Mouse (Mus musculus) gastrocnemius, postnatal 10 days (tissue): ENCODE results near the gene Mink1. TPM values are rescaled to one million over a fixed set of nuclear protein-coding genes. Genes with fewer than 3 reads are reported as not detected.
A peak's percentile ranks its signal among the peaks of the same experiment; 100 is the strongest.
"Not testable (repeated sequence)": the region's sequence is repeated elsewhere in the genome, so short reads cannot be mapped to it uniquely, and the experiment has no call there.

Experiments used
- DNase-seq: peaks from one replicate; pipeline ENCODE4 v3.0.0; 2021; ENCODE audit warnings: mixed read lengths
- total RNA-seq, 2 experiments: library from RNA; stranded (reverse); gene quantifications; 2 replicates each; pipeline ENCODE4 v1.2.3; 2021

Mink1 gene
- total RNA-seq, 2 experiments from 2014 or later, result 28.6 to 37.0 TPM

DNA sequence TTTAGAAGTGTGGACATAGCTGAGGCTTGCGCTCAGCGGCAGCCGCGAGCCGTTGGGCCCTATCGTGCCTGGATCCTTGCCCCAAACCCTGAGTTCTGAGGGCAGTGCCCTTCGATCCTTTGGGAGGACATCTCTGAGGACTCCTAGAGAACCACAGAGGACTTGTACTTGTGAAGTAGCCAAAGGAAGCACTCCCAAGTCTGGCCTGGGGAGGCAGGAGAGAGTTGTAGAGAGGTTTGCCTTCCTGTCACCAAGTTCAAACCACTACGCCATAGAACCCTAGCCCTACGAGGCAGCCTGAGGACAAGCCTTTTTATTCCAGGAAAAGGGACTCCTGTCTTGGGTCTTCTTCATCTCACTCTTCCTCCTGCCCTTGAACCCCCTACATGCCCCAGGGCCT, 5.1 kb upstream of the Mink1 start:
- DNase-seq, result no peak

DNA sequence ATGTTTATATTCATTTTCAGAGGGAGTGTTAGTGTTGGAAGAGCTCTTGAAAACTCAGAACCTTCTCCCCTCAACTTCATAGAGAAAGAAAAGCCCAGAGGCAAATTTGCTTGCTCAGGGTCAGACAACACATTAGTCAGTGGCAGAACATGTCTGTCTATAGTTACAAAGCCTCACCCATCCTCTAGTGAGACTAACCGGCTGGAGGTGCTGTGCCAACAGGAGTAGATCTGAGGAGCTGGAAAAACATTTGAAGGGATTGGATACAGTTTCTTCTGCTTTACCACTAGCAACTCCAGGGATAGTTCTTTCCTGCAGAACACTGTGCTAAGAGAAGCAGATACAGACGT, 769 bp upstream of the Mink1 start:
- DNase-seq, result no peak

DNA sequence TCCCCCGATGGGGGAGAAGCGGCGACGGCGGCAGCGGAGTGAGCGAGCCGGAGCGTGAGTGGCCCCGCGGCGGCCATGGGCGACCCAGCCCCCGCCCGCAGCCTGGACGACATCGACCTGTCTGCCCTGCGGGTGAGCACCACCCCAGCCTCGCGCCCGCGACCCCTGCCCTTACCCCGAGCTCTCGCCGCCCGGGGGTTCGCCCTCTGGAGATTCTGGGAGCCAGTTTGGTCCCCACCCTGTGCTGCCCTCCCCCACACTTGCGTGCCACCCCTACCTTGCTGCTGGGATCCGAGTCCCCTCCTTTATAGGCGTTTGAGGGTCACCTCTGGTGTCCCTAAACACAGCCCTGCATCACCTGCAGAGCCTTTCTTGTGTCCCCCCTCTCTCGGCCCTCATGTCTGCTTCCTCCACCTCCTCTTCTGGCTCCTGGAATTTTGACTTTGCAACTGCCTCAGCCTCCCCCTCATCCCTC, 351 bp downstream of the Mink1 start:
- no peak for DNase-seq

DNA sequence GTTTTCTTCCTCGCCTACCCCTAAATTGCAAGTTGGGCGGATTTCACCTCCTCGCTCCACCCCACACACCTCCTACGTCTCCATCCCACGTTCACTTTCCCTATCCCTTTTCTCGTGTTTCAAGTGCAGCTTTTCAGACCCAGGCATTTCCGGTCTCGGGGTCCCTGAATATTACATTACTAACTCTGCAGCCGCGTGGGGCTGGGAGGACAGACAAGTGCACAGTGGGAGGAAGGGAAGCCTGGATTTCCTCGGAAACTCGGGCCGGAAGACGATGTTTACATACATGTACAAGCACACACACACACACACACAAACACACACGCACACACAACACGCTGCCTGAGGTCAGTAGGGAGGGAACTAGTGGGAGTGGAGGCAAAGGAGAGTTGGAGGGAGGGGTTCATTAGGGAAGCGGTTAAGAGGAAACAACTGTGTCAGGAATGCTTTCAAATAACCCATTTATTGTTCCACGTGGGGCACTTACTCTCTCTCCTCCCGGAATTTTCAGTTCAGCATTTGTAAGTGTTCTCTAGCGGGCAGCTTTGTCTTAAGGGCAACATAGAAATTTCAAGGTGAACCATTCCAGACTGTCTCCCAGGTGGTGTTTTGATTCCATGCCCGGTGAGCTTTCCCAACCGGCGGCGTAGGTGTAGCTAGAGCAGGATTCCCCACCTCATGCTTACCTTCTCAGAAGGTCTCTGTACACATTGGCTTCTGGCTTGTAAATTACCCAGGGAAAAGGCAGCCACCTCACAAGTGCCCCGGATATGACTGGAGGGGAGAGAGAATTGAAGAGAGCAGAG, 992 bp downstream of the Mink1 start:
- DNase-seq, result peak; percentile 22

DNA sequence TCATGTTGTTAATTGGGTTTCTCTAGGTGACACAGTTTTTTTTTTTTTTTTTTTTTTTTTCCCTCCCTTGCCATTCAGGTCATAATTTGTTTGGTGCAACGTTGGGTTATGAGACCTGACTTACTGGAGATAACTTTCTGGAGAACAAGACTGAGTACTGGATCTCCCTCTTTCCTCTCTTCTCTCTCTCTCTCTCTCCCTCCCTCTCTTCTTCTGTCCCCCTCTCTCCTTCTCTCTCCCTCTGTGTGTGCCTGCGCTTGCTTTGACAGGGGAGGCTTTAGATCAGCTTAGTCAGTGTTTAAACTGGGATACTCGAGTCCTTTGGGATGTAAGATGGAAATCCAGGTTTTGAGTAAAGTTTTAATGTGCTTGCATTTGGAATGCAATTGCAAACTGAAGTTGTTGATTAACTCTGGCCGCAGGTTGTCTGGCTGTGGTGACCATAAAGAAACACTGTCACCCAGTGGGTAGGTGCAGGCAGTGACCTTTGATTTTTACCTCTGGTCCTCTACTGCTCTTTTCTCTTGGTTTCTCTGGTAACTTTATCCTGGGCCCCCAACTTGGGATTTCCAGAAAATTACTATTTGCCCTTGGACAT, 1.7 kb downstream of the Mink1 start:
- no peak for DNase-seq

DNA sequence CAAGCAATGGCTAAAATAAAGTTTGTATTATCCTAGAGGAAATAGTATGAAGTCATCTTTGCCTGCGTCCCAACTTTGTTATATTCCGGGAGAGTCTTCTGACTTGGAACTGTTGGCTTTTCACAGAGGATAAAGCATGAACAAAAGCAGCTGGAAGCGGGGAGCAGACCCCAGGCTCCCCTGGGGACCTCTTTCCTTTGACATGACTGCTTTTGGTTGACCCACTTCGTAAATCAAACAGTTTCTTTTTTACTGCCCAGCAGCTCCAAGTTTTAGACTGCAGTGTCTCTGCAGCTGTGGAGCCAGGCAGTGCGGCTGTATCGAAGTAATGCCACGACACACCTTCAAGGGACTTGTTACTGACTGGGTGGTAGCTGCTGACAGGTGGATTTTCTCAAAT, 3.9 kb downstream of the Mink1 start:
- DNase-seq, result no peak

DNA sequence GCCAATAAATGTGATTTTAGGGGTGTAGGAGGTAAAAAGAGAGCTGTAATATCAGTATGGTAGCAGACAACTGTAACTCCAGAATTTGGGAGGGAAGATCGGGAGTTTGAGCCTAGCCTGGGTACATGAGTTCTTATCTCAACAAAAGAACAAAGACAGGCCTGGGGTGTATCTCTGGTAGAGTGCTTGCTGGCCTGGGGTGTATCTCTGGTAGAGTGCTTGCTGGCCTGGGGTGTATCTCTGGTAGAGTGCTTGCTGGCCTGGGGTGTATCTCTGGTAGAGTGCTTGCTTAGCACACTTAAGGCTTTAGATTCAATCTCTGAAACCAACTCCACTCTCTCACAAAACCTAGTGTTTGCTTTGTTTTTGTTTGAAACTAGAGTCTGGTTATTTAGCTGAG, 7.9 kb downstream of the Mink1 start:
- DNase-seq, result not testable (repeated sequence)

DNA sequence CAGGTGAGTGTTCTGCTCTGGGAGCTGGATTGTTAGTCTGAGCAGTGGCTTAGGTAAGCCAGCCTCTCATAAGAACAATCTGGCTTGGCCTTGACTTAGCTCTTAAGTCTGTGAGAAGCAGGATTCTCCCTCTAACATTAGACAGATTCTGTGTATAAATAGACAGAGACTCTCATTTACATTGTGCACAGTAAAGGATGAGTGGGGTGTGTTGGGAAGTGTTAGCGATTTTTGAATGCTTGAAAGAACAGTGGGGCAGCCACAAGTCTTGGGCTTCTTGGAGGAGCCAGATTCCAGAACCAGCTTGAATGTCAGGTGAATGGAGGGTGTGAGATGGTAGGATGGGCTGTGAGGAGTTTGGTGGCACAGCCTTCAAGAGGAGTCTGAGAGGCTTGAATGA, 9.0 kb downstream of the Mink1 start:
- DNase-seq, result no peak

DNA sequence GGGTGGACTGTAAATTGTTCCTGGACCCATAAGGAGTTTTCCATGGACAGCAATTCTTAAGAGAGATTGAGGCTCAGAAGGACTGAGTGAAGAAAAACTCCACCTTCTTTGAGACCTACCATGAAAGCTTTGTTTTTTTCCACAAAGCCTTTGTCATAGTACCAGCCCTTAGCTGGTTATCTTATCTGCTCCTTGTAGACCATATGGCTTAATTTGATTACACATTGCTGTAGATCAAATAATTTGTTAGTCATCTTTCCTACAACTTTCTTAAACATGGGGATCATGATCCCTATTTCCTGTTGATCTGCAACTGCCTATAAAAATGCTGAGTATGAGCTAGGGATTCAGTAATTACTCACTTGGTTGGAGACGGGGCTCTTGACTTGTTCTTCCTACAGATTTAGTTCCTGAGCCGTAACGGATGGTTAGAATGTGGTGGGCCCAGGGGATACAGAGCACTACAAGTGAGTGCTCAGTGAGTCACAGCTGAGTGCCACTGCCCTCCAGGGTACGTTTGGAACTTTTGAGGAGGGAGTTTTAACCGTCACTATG, 9.7 kb downstream of the Mink1 start:
- DNase-seq, result no peak

DNA sequence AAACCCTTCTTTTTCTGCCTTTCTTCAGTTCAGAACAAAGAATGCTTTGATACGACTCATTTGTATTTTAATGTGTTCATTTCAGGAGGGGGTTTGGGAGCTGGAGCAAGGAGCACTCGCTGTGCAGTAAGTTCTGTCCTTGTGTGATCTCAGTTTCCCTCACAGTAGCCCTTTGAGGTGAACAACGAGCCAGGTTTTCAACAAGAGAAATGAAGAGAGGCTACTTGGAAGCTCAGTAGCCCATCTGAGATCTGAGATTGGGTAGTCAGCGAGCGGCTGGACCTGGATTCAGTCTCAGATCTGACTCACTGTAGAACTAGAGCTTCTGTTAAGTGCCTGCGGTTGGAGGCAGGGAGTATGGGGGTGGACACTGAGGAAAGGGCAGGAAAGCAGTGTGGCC, 11.2 kb downstream of the Mink1 start:
- DNase-seq, result no peak

DNA sequence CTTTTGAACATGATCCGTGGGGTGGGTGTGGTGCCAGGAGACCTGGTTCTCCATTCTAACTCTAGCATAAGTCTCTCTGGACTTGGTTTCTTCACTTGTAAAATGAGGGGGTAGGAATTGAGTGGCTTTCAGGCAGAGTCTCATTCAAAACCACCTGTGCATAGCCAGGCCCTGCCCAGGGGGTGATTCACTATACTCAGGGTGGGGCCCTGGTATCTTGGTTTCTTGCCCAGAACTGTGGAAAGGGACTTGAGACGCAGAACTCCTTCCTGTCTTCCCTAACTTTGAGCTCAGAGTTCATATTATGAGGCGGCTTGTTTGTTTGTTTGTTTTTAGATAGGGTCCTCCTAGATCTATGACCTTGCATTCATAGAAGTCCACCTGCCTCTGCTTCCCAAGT, 14.5 kb downstream of the Mink1 start:
- no peak for DNase-seq

DNA sequence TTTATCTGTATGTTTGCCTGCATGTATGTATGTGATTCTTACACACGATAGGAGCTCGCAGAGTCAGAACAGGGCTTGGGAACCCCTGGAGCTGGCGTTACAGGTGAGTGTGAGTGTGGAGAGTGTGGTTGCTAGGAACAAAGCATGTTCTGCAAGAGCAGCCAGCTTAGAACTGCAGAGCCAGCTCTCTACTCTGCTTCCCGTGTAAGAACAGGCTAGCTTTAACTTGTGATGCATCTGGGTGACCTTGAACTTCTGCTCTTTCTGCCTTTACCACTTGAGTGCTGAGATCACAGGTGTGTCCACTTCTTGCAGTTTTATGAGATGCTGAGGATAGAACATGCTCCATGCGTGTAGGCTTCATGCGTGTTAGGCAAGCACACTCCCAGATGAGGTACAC, 16.3 kb downstream of the Mink1 start:
- DNase-seq, result no peak

DNA sequence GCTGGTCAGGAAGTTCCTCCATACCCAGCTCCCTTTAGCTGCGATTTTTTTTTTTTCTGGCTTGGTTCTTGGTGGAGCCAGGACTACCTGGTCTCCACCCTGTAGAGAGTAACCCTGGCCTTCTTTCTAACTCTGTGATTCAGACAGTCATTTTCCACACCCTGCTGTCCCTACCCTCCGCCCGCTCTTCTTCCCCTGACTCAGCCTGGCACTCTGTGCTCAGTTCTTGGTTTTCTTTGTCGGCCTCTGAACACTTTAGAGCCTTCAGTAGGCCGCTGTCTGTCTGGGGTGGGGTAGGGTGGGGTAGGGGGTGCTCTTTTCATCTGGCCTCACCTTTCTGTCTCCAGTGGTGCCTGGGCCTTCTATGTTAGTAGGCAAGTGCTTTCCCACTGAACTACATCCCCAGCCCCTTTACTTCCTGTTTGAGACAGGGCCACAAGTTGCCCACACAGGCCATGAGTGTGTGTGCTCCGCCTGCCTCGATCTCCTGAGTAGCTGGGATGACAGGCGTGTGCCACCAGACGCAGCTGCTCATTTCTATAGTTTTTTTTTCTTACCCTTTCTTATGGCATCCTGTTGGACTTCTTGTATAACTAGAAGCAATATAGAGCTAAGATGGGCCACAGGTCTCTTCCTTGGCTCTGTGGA, 17.2 kb downstream of the Mink1 start:
- DNase-seq, result no peak

DNA sequence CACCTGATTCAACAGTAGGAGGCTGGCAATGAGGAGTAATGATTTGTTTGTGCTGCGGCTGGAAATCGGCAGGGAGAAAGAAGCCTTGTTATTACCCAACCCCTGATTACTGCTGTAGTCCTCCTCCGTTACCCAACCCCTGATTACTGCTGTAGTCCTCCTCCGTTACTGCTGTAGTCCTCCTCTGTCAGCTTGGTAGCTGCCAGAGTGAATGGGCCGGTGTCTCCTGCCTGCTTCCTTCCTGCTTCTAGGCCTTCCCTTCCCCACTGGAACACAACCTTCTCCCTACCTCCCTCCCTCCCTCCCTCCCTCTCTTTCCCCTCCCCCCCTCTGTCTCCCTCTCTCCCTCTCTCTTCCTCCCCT, 17.7 kb downstream of the Mink1 start:
- DNase-seq, result no peak

DNA sequence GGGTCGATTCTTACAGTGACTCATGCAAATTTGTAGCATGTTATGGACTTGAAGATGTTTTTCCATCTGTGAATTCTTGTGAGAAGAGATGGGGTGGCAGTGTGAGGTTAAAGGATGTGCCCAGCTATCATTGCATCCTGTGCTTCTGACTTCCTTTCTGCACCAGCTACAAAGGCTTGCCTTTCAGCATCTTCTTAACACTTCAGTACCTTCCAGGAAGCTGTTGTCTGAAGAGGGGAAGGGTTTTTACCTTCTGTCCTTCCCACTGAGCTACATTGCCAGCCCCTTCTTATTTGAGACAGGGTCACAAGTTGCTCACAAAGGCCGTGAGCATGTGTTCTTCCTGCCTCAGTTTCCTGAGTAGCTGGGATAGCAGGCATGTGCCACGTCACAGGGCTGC, 18.2 kb downstream of the Mink1 start:
- no peak for DNase-seq

DNA sequence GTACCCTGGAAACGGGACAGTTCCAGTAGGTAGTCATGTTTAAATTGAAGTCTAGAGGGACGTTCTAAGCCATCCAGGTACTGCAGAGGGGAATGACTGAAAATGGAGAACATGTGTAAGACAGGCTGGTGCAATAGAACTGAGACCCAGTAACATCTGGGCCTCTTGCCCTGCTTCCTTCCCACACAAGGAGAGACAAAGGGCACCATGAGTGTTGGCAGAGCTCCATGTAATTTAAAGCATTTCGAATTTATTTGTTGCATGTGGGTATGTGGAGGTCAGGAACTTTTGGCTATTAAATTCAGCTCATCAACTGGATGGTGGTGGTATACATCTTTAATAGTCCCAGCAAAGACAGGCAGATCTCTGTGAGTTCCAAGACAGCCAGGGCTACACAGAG, 19.5 kb downstream of the Mink1 start:
- no peak for DNase-seq

DNA sequence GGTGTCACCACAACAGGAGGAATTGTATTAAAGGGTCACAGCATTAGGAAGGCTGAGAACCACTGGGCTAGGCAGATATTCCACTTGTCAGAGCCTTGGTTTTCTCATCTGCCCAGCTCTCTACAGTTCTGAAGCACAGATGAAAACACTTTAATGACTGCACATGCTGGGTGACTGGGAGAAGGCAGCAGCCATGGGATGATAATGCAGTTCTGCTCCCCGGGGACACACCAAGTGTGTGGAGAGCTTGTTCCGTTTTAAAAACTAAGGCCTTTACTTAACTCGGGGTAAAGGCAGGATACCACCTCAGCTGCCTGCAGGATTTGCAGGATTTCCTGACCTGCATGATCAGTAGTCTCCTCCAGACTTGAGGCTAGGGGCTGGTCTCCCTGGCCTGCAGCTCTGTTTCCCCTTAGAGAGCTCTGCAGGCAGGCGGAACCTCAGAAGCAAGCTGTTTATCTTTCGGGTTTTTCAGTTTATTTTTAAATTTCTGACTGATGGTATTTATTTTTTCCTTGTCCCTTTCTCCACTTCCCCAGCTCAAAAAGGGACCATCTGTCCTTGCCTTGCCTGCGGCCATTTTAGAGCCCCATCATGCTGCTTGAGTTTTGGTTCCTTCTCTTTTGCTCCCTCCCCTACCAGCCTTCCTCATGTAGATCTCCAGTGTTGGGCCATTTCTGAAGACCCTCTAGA, 20.5 kb downstream of the Mink1 start:
- no peak for DNase-seq

DNA sequence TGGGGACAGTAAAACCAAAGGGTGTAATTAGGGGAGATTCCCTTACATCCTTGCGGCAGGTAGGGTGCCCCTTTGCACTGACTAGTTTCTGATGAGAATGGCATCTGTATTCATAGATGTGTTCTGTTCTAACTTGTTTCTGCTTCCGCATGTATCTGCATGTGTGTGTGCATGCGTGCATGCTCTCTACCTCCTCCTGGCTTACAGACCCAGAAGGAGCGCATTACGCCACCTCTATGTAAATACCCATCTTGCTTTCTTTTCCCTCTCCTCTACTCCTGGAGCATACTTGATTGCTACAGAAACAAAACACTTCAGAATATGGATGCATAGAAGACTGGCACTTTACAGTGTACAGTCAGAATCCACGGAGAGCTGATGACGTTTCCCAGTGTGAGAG, 21.1 kb downstream of the Mink1 start:
- DNase-seq, result no peak

DNA sequence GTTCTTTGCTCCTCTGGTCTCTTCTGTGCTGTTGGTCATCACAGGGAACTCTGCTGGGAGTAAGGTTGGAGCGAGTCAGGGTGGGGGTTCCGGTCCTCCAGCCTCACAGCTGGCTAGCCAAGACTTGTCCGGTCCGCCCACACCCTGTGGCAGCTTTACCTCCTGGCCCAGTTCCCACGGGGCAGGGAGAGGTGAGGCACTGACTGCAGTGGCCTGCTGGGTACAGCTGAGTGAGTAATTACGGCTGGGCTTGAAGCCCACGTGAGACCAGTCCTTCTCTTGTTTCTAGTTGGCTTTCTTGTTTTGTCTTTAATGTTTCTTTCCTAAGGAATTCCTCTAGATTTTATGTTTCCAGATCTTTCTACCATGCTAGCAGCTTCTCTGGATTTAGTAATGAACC, 22.8 kb downstream of the Mink1 start:
- peak; percentile 43 for DNase-seq

DNA sequence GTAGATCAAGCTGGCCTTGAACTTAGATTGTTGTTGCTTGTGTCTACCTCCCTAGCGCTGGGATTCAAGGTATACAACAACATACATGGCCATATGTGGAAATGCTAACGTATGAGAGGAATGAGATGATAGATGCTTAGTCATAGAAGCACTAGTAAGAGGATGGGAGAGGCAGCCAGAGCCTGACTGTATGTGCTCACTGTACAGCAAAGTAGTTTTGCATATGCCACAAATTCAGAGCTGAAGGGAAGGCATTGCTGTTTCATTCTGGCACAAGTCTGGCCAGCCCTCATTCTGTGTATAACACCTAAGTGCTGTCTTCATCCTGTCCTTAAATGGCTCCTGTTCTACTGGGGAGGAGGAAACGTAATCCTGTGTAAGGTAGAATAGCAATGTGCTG, 23.6 kb downstream of the Mink1 start:
- DNase-seq, result no peak

DNA sequence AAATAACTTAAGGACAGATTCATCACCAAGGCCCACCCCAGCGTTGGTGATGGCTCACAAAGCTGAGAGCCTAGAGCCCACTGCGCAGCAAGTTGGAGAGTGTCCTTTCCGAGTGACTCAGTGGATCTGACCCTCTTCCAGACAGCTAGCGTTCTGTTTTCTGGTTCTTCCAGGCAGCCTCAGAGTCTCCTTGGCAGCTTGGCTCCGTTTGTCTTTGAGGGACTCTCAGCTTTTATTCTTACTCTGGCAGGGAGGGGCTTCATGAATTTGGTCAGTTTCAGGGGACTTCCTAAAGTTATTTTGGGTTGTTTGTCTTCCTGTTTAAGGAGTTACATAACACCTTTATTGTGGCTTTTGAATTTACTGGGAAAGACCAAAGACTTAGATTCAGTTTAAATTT, 24.3 kb downstream of the Mink1 start:
- DNase-seq, result no peak

DNA sequence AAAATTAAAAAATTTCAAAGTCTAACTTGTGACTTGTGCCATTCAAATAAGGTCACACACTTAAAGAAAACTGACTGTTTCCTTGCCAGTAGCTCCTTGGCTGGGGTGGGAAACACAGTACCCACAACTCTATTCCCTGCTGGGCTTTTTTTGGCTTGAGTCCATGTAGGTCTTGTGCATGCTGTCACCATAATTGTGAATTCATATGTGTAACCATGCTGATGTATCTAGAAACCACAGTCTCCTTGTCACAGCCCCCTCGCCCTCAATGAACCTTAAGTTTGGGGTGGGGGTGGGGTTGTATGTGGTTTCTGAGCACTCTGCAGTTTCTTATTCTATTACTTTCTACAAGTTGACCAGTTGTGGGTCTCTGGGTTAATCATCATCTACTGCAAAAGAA, 29.1 kb downstream of the Mink1 start:
- no peak for DNase-seq
